Mouse (Mus musculus) MEL (cell line): ENCODE results near the gene Prr14. TPM values are rescaled to one million over a fixed set of nuclear protein-coding genes. Genes with fewer than 3 reads are reported as not detected.
"Not testable (repeated sequence)": the region's sequence is repeated elsewhere in the genome, so short reads cannot be mapped to it uniquely, and the experiment has no call there.

Experiments used
- DNase-seq: peaks from one replicate; pipeline ENCODE4 v3.0.0; 2011; ENCODE audit warnings: low read depth, low spot score
- H3K27ac ChIP-seq: 2 replicates; pipeline ENCODE4 v1.5.1; 2012; ENCODE audit warnings: low read depth, mild to moderate bottlenecking, control low read depth, low read length, moderate library complexity; ENCODE audit not compliant: control insufficient read depth
- H3K27me3 ChIP-seq, 2 experiments: fragments of 150-350 bp in 1 of 2; sonication (generic) in 1 of 2; 2 replicates each; pipeline ENCODE4 v1.6.1; 2012; ENCODE audit warnings: low read length in 2 of 2, mild to moderate bottlenecking in 2 of 2, improper control_type of control experiment in 1 of 2, moderate library complexity in 1 of 2; ENCODE audit not compliant: insufficient read depth in 2 of 2, control insufficient read depth in 1 of 2
- H3K36me3 ChIP-seq, 2 experiments: 2 replicates each; pipeline ENCODE4 v1.6.1; 2012 to 2014; ENCODE audit warnings: low read length in 2 of 2, improper control_type of control experiment in 1 of 2, inconsistent platforms in 1 of 2, mild to moderate bottlenecking in 1 of 2; ENCODE audit not compliant: insufficient read depth in 2 of 2, control insufficient read depth in 1 of 2
- H3K4me1 ChIP-seq, 2 experiments: fragments of 150-350 bp in 1 of 2; sonication (generic) in 1 of 2; 2 replicates each; pipeline ENCODE4 v1.6.1; 2012; ENCODE audit warnings: low read length in 2 of 2, improper control_type of control experiment in 1 of 2, mild to moderate bottlenecking in 1 of 2; ENCODE audit not compliant: insufficient read depth in 2 of 2, control insufficient read depth in 1 of 2
- H3K4me3 ChIP-seq, 2 experiments: fragments of 150-350 bp in 1 of 2; sonication (generic) in 1 of 2; 2 replicates each; pipeline ENCODE4 v1.5.1; 2012; ENCODE audit warnings: low read depth in 2 of 2, low read length in 2 of 2, mild to moderate bottlenecking in 2 of 2, moderate library complexity in 2 of 2, control low read depth in 1 of 2, improper control_type of control experiment in 1 of 2; ENCODE audit not compliant: control insufficient read depth in 1 of 2, insufficient read depth in 1 of 2
- H3K79me2 ChIP-seq: 2 replicates; pipeline ENCODE4 v1.6.1; 2012; ENCODE audit warnings: mild to moderate bottlenecking, low read length, moderate library complexity; ENCODE audit not compliant: control insufficient read depth, poor library complexity, insufficient read depth
- H3K9ac ChIP-seq: 2 replicates; pipeline ENCODE4 v1.6.1; 2012; ENCODE audit warnings: low read depth, mild to moderate bottlenecking, control low read depth, low read length, moderate library complexity; ENCODE audit not compliant: control insufficient read depth, poor library complexity, severe bottlenecking
- H3K9me3 ChIP-seq: fragments of 150-350 bp; sonication (generic); replicated peaks from 2 replicates; pipeline ENCODE4 v1.6.1; 2012; ENCODE audit warnings: mild to moderate bottlenecking, low read length, improper control_type of control experiment, moderate library complexity; ENCODE audit not compliant: insufficient read depth
- BHLHE40 ChIP-seq: IDR thresholded peaks from 2 replicates; pipeline ENCODE4 v1.6.1; 2012; ENCODE audit warnings: low read depth, mild to moderate bottlenecking, inconsistent platforms, low read length, improper control_type of control experiment, borderline replicate concordance
- CHD1 ChIP-seq: IDR thresholded peaks from 2 replicates; pipeline ENCODE4 v1.6.1; 2012; ENCODE audit warnings: low read depth, mild to moderate bottlenecking, inconsistent platforms, low read length, improper control_type of control experiment
- E2F4 ChIP-seq: IDR thresholded peaks from 2 replicates; pipeline ENCODE4 v1.6.1; 2011; ENCODE audit warnings: low read depth, low read length, improper control_type of control experiment, borderline replicate concordance
- ELF1 ChIP-seq: IDR thresholded peaks from 2 replicates; pipeline ENCODE4 v1.6.1; 2014; ENCODE audit warnings: low read depth, mild to moderate bottlenecking, inconsistent platforms, low read length, improper control_type of control experiment, moderate library complexity
- ETS1 ChIP-seq: IDR thresholded peaks from 2 replicates; pipeline ENCODE4 v1.6.1; 2012; ENCODE audit warnings: low read depth, mild to moderate bottlenecking, inconsistent platforms, low read length, improper control_type of control experiment, moderate library complexity
- GABPA ChIP-seq: IDR thresholded peaks from 2 replicates; pipeline ENCODE4 v1.6.1; 2012; ENCODE audit warnings: low read depth, mild to moderate bottlenecking, inconsistent platforms, low read length, improper control_type of control experiment, moderate library complexity
- GATA1 ChIP-seq: IDR thresholded peaks from 2 replicates; pipeline ENCODE4 v1.6.1; 2011; ENCODE audit warnings: low read depth, low read length, improper control_type of control experiment
- KAT2A ChIP-seq: conservative IDR thresholded peaks from 2 replicates; pipeline ENCODE4 v1.6.1; 2012; ENCODE audit warnings: low read depth, low read length, improper control_type of control experiment, inconsistent platforms
- MAFK ChIP-seq: IDR thresholded peaks from 2 replicates; pipeline ENCODE4 v1.6.1; 2011; ENCODE audit warnings: low read depth, mild to moderate bottlenecking, low read length, improper control_type of control experiment, borderline replicate concordance
- MAX ChIP-seq: IDR thresholded peaks from 2 replicates; pipeline ENCODE4 v1.6.1; 2011; ENCODE audit warnings: low read length, improper control_type of control experiment
- MEF2A ChIP-seq: IDR thresholded peaks from 2 replicates; pipeline ENCODE4 v1.6.1; 2014; ENCODE audit warnings: low read depth, mild to moderate bottlenecking, inconsistent platforms, low read length, improper control_type of control experiment; ENCODE audit not compliant: poor library complexity, insufficient replicate concordance, severe bottlenecking; ENCODE audit errors: extremely low read depth
- MXI1 ChIP-seq: IDR thresholded peaks from 2 replicates; pipeline ENCODE4 v1.6.1; 2011; ENCODE audit warnings: mild to moderate bottlenecking, low read depth, low read length, improper control_type of control experiment
- NELFE ChIP-seq: IDR thresholded peaks from 2 replicates; pipeline ENCODE4 v1.6.1; 2011; ENCODE audit warnings: low read depth, low read length, improper control_type of control experiment
- NRF1 ChIP-seq: IDR thresholded peaks from 2 replicates; pipeline ENCODE4 v1.6.1; 2014; ENCODE audit warnings: low read depth, mild to moderate bottlenecking, inconsistent platforms, low read length, improper control_type of control experiment, moderate library complexity; ENCODE audit not compliant: poor library complexity, insufficient read depth, severe bottlenecking
- POLR2AphosphoS2 ChIP-seq: IDR thresholded peaks from 2 replicates; pipeline ENCODE4 v1.6.1; 2011; ENCODE audit warnings: low read length, improper control_type of control experiment
- POLR2AphosphoS5 ChIP-seq: IDR thresholded peaks from 2 replicates; pipeline ENCODE4 v1.6.1; 2012; ENCODE audit warnings: low read depth, borderline replicate concordance, mild to moderate bottlenecking, inconsistent platforms, low read length, moderate library complexity, mixed read lengths
- RCOR1 ChIP-seq: IDR thresholded peaks from 2 replicates; pipeline ENCODE4 v1.6.1; 2012; ENCODE audit warnings: low read depth, mild to moderate bottlenecking, inconsistent platforms, low read length, improper control_type of control experiment
- SIN3A ChIP-seq: IDR thresholded peaks from 2 replicates; pipeline ENCODE4 v1.6.1; 2012; ENCODE audit warnings: low read length, improper control_type of control experiment, inconsistent platforms
- TBP ChIP-seq: IDR thresholded peaks from 2 replicates; pipeline ENCODE4 v1.8.0; 2011; ENCODE audit warnings: low read depth, low read length, improper control_type of control experiment
- UBTF ChIP-seq: IDR thresholded peaks from 2 replicates; pipeline ENCODE4 v1.6.1; 2012; ENCODE audit warnings: low read depth, mild to moderate bottlenecking, inconsistent platforms, low read length, improper control_type of control experiment, moderate library complexity, borderline replicate concordance; ENCODE audit not compliant: insufficient read depth
- ZKSCAN1 ChIP-seq: IDR thresholded peaks from 2 replicates; pipeline ENCODE4 v1.6.1; 2012; ENCODE audit warnings: low read depth, mild to moderate bottlenecking, inconsistent platforms, low read length, improper control_type of control experiment, moderate library complexity
- ZMIZ1 ChIP-seq: IDR thresholded peaks from 2 replicates; pipeline ENCODE4 v1.6.1; 2012; ENCODE audit warnings: low read depth, mild to moderate bottlenecking, inconsistent platforms, low read length, improper control_type of control experiment, moderate library complexity
- polyA plus RNA-seq, 2 experiments: library from polyadenylated mRNA; stranded (reverse) in 1 of 2; unstranded in 1 of 2; fragments of >175 nt in 1 of 2; fragments of >200 nt in 1 of 2; gene quantifications; 2 replicates each; pipeline versions ENCODE4 v1.2.1 to v1.2.4; 2012; ENCODE audit warnings: low replicate concordance in 2 of 2, low read depth in 1 of 2; ENCODE audit not compliant: insufficient read length in 2 of 2, insufficient read depth in 1 of 2, missing spikeins in 1 of 2
- total RNA-seq: library from RNA; depleted of rRNA; stranded (reverse); fragments of 300-350 nt; gene quantifications from 2 replicates; pipeline ENCODE4 v1.2.3, GENCODE M21; 2012; rRNA removed

Gene Prr14
- total RNA-seq (10.8 and 11.7 TPM in 2 replicates), polyA plus RNA-seq (10 to 100 TPM in 1 of 2 experiments, not detected in 1; 45.9 TPM)

GRCm38 (mm10) chr7:127459311-127459710 lies at the start of gene Prr14:
Gene Prr14 (plus strand): TSS chr7:127459611.
- H3K9ac ChIP-seq, H3K27me3 ChIP-seq, H3K4me3 ChIP-seq, H3K27ac ChIP-seq, H3K36me3 ChIP-seq, DNase-seq, H3K9me3 ChIP-seq, H3K4me1 ChIP-seq, H3K79me2 ChIP-seq: not testable (repeated sequence)

- Histone ChIP-seq H3K4me1 (peaks cover 3 to 6% of the 10 kb centered on the region in 2 experiments; a peak in 3 of 4 replicates), H3K79me2 (no peaks in the 10 kb centered on the region), H3K9me3 (no peaks in the 10 kb centered on the region), H3K27ac (no peak overlapping the region), H3K36me3 (peaks cover 0 to 5% of the 10 kb centered on the region in 2 experiments; a peak in 1 of 4 replicates), H3K4me3 (no peak overlapping the region), H3K27me3 (no peaks in the 10 kb centered on the region)
- peak; percentile 14 for DNase-seq
- TF ChIP-seq GATA1 (no peak), MAFK (no peak), SIN3A (no peak), RCOR1 (no peak), NRF1 (no peak), ZKSCAN1 (no peak), ZMIZ1 (no peak), MEF2A (no peak)
- TF ChIP-seq, all 39 proteins: peak for 0
- no peak overlapping the region for H3K9ac ChIP-seq
These were observed 48.0 kb upstream of the Prr14 start for GRCm38 (mm10) chr7:127411418-127411817.

DNA sequence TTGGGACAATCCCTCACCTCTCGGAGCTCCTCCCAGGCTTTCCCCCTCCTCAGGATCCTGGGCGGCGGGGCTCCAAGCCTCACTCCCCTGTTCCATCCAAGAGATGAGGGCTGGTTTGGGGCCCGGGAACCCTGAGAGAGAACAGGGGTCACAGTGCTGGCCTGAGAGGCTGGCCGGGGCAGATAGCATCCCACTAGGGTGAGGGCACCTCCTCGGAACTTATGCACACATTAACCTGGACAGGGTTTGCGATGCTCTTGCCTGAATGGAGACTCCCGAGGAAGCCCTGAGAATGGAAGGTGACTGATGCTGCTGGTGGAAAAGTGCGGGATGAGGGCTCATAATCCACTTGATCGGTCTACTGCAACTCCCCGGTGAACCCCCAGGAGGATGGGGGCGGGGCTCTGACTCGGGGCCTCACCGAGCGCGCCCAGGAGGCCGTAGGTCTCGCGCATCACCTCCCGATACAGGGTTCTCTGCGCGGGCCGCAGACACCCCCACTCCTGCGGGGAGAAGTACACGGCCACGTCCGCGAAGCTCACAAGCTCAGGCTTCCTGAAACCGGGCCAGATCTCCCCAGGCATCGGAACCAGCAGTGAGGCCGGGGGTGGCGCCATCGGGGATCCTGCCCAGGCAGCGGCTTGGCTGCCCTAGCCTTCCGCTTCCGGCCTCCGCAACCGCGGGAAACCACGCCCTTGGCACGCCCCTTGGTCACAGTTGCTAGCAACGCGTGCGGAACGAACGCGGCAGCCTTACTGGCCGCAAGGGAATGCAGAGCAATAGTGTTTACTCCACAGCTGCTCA lies 37.8 kb upstream of the Prr14 start, which contains the start of gene Zfp688:
TSS of gene Zfp688 (minus strand) at position 681 of the 804 bp plus-strand sequence.
- Histone ChIP-seq H3K4me3 (peak within 1 kb of the TSS; percentile 69 to 98), H3K79me2 (peaks cover 4% of the 10 kb centered on the region; the same call in 1 of the 2 replicates), H3K36me3 (peaks cover 0 to 23% of the 10 kb centered on the region in 2 experiments; a peak in 2 of 4 replicates), H3K27me3 (no peaks in the 10 kb centered on the region), H3K27ac (peak within 1 kb of the TSS; percentile 48), H3K9me3 (no peaks in the 10 kb centered on the region), H3K9ac (peak within 1 kb of the TSS; percentile 77), H3K4me1 (peaks cover 7 to 22% of the 10 kb centered on the region in 2 experiments)
- DNase-seq, result peak; percentile 95
- TF ChIP-seq ZMIZ1, result peak; percentile 38; the same call in 1 of the 2 replicates
- TF ChIP-seq BHLHE40, result peak; percentile 66
- TF ChIP-seq E2F4, result peak; percentile 86
- peak; percentile 72; the same call in 1 of the 2 replicates for TF ChIP-seq MAX
- TF ChIP-seq TBP, result 0 out of 2 replicates have a peak, but pooled peaks have one; percentile 41
- TF ChIP-seq POLR2AphosphoS5, result no peak
- peak; percentile 46; the same call in 1 of the 2 replicates for TF ChIP-seq ETS1
- no peak for TF ChIP-seq CHD1
- peak; percentile 97 for TF ChIP-seq MXI1
- no peak for TF ChIP-seq MEF2A
- TF ChIP-seq RCOR1, result 0 out of 2 replicates have a peak, but pooled peaks have one; percentile 31
- peak; percentile 98 for TF ChIP-seq SIN3A
- peak; percentile 93 for TF ChIP-seq ELF1
- peak; percentile 77; the same call in 1 of the 2 replicates for TF ChIP-seq POLR2AphosphoS2
- no peak for TF ChIP-seq UBTF
- no peak for TF ChIP-seq KAT2A
- TF ChIP-seq NELFE, result peak; percentile 88
- TF ChIP-seq GABPA, result no peak
